Mouse (Mus musculus) mouse trophoblast stem cell (cell line): ENCODE results near the gene Usp5.
"Not testable (repeated sequence)": the region's sequence is repeated elsewhere in the genome, so short reads cannot be mapped to it uniquely, and the experiment has no call there.

Source experiments
- in situ Hi-C, 2 experiments: fragments of 300-500 bp; cut with MseI, MboI; formaldehyde crosslinking; loops; 2 replicates in 1 of 2; 3 replicates in 1 of 2; pipeline ENCODE4 v1.15.1; 2025

The Usp5 gene

DNA sequence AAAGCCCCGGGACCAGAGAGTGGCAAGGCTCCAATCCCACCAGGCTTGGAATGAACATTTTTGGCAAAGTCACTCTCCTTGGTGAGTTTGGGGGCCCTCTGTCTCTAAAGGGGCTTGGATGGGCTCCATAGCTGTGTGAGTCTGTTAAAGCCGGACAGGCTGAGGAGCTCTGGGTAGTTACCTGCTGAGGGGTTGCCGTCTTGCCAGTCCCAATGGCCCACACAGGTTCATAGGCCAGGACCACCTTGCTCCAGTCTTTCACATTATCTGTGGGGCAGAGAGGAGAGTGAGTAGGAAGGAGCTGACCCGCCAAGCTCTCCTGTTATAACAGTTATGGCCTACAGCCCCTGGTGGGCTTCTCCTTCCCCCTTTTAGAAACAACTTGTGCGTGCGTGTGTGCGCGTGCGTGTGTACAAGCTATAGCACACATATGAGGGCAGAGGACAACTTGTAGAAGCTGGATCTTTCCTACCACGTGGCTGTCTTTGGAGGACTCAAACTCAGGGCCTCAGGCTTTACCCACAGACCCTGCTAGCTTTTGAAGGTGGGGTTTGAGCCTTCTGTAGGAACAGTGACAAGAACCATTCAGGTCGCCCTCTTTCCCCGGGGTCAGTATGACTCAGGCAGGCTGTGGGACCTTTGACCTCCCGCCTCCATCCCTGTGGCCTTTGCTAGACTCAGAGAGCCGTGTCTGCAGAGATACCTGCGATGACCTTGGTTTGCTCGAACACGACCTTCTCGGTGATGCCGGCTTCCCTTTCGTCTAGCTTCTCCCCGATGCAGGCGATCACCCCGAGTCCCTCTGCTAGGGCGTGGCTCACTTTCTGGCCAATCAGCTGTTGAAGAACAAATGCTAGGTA lies 17.4 kb downstream of the Usp5 start:
- in situ Hi-C loops = no loop called here

DNA sequence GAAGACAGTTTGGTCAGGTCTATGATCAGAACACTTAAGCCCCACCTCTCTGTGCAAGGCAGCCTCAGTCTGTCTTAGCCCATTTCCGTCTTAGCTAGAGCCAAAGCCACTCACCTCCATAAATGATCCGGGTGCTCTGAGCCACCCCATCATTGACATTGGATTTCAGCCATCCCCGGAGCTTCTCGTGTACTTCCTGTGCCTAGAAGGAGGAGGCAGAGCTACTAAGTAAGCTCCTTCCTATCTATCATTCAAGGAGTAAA lies 17.9 kb downstream of the Usp5 start:
- in situ Hi-C loops = no loop called here

DNA sequence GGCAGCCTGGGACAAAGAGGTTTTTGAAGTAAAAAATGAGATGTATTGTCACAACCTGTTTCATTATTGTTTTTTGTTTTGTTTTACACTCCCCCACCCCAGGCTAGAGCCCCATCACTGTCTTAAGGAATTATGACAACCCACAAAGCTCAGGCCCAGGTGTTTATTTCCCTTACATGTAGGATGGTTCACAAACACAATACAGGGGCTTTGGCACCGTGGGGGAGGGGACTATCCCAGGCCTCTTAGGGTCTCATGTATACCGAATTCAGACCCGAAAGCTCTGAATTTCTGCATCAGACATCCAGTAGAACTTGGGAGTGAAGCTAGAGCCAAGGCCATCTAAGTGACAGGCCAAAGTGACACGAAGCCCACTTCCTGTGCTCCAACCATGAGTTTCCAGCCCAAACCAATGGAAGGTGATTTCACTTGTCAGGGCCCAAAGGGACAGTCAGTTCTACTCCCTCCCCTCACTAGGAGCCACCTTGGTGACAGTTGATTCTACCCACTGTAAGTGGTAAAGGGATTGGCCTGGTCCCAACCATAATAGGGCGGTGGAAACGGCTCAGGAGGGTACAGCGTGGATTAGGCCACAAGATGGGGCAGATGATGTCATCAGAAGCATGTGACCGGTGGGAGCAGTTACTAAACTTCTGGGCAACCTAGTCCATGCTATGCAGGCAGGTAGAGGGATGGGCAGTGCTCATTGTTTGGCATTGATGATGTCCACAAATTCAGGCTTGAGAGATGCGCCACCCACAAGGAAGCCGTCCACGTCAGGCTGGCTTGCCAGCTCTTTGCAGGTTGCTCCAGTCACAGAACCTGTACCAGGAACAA lies 18.5 kb downstream of the Usp5 start:
- in situ Hi-C loops = not testable (repeated sequence)

DNA sequence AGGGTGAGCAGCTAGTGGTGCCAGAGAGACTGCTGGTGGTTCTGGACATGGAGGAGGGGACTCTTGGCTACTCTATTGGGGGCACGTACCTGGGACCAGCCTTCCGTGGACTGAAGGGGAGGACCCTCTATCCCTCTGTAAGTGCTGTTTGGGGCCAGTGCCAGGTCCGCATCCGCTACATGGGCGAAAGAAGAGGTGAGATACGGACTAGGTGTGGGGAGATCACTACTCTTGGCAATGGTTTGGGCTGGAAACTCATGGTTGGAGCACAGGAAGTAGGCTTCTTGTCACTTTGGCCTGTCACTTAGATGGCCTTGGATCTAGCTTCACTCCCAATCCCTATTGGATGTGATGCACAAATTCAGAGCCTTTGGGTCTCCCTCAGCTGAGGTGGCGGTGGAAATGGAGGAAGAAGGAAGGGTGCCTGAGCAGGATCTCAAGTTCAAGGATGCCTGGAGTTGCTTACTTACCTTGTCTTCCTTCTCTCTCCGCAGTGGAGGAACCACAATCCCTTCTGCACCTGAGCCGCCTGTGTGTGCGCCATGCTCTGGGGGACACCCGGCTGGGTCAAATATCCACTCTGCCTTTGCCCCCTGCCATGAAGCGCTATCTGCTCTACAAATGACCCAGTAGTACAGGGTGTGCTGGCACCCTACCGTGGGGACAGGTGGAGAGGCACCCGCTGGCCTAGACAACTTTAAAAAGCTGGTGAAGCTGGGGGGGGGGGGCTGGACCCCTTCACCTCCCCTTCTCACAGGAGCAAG lies 19.3 kb downstream of the Usp5 start:
- in situ Hi-C loops = no loop called here

DNA sequence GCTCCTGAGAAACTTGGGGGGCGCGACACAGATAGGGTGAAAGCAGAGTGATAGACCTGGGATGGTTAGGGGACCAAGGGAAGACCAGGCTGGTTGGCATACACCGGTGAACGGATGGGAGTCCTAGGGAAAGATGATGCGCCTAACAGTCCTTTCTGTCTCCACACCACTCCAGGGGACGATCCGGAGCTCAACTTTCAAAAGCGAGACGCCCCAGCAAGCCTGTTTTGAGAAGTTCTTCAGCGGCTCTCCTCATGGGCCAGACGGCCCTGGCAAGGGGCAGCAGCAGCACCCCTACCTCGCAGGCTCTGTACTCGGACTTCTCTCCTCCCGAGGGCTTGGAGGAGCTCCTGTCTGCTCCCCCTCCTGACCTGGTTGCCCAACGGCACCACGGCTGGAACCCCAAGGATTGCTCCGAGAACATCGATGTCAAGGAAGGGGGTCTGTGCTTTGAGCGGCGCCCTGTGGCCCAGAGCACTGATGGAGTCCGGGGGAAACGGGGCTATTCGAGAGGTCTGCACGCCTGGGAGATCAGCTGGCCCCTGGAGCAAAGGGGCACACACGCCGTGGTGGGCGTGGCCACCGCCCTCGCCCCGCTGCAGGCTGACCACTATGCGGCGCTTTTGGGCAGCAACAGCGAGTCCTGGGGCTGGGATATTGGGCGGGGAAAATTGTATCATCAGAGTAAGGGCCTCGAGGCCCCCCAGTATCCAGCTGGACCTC lies 20.1 kb downstream of the Usp5 start:
- in situ Hi-C loops = no loop called here

DNA sequence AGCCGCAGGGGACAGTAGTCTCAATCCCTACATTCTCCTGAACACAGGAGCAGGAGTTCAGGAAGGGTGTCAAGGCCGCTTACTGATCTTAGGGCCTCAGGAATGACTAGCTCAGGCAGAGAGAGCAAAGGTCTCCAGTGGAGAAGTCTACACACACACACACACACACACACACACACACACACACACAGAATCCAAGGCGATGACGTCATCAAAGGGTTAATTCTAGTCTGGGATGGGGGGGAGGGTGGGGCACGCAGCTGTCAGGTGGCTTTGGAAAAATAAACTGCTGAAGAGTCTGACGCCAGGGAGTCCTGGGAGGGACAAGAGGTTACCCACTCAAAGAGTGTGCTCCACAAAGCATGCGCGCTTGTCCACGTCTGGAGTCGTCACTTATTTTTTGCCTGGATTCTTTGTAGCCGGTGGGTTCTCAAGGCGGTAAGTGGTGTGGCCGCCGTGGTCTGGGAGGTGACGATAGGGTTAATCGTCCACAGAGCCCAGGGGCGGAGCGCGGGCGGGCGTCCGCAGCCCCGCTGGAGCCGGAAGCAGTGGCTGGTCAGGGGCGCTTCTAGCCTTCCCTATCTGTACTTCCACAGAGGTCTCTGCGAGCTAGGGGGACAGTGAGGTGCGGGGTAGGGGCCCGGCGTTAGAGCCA lies 20.8 kb downstream of the Usp5 start, which contains the start of gene Spsb2:
TSS of gene Spsb2 (plus strand) at position 304 of the 655 bp plus-strand sequence.
- in situ Hi-C loops = no loop called here

DNA sequence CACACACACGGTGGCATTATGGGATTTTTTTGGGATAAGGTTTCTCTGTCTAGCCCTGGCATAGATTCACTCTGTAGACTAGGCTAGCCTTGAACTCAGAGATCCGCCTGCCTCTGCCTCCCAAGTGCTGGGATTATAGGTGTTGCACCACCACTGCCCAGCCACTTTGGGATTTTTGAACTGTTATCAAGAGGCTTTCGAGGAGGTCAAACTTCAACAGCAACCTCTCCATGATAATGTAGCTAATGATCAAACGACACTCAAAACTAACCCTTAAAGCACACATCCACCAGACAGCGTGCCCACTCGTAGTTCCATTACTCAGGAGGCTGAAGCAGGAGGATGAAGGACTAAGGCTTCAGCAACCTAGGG lies 21.3 kb downstream of the Usp5 start:
- in situ Hi-C loops = no loop called here

DNA sequence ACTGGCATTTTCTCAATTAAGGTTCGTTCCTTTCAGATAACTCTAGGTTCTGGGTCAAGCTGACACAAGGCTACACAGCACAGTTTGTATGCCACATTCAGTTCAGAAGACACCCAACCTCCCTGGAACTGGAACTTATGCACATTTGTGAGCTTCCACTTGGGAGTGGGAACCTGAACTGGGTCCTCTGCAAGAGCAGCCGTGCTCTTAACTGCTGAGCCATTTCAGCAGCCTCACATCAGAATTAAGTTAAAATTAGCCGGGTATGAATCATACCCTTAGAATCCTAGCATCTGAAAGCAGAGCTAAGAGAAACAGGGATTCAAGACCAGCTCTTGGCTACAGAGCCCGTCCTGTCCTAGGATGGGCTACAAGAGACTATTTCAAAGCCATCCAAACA lies 21.9 kb downstream of the Usp5 start:
- in situ Hi-C loops = no loop called here

DNA sequence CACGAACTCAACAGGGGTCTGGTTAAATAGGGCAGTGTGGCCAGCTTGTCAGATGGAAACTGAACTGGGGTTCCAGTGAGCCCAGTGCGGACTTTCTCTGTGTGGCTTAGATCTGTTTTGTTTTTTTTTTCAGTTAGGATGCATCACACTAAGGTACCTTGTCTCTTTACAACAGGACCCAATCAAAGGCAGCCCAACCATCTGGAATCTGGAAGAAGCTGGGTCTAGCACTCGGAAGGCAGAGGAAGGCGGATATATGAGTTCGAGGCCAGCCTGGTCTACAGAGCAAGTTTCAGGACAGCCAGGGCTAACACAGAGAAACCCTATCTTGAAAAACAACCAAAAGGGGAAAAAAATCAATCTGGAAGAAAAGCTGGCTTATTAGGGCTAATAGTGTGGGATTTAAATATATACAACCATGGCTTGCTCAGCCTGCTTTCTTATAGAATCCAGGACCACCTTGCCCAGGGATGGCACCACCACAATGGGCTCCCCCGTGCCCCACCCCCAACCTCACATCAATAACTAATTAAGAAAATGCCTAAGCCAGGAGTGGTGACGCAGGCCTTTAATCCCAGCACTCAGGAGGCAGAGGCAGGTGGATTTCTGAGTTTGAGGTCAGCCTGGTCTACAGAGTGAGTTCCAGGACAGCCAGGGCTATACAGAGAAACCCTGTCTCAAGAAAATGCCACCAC lies 22.7 kb downstream of the Usp5 start:
- in situ Hi-C loops = no loop called here

DNA sequence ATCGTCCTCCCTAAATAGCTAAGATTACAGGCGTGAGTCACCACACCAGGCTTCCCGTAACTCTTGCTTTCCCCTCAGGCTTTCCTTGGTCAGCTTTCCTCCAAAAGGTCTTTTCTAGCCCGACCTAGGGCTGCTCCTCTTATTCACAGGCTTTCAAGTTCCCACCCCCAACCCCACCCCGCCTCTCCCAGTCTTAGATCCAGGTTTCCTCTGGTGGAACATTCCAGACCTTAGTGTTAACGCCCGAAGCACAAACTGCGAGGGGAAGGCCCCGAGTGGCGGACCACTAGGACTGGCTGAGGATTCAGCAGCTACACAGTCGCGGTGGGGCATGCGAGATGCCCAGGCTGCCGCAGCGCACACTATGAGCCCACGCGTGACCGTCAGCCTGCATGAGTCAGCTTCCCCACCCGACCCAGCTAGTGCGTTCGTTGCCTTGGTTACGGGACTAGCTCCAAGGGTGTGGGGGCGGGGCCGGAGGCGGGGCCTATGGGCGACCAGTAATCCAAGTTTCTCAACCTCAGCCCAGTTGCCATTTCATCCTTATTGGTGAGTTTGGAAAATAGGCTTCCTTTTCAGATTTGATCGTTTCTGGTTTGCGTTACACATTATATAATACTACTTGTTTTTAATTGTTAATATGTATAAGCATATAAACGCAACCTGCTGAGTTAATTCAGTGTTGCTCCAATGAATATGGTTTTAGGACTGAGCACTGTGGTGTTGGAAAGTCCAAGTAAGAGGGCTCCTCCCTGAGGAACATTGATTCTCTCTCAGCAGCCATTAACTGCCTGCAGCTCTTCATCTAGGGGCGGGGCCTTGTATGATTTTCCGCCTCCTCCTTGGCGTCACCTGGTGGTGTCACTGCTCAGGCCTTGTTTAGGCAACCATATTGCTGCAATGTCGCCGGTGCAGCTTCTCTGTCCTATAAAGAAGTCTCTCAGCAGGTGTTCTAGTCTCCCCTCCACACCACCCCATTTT lies 23.7 kb downstream of the Usp5 start:
- in situ Hi-C loops = no loop called here

DNA sequence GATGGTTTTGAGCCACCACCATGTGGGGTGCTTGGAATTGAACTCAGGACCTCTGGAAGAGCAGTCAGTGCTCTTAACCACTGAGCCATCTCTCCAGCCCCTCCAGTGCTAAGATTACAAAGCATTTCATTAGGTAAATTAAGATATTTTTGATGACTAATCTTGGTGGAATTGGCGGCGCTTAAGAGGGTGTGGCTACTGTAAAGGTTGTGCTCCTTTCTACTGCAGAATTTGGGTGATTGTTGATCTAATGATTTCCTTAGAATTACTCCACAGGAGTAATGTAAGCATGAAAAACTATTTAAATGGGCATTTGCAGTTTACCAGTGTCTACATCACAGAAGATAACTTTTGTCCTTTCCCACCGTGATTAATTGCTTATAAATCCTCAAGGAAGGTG lies 24.9 kb downstream of the Usp5 start:
- in situ Hi-C loops = no loop called here

DNA sequence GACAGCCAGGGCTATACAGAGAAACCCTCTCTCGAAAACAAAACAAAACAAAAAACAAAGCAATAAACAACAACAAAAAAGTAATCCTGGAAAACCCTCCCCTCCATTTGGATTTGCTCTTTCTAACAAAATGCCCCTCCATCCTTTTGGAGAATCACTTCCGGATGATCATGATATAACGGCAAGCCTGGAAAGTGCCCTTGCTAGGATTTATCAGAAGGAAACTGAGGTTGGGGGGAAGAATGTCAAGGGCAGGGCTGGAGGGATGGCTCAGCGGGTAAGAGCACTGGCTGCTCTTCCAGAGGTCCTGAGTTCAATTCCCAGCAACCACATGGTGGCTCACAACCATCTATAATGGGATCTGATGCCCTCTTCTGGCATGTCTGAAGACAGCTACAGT lies 25.6 kb downstream of the Usp5 start:
- in situ Hi-C loops = not testable (repeated sequence)

DNA sequence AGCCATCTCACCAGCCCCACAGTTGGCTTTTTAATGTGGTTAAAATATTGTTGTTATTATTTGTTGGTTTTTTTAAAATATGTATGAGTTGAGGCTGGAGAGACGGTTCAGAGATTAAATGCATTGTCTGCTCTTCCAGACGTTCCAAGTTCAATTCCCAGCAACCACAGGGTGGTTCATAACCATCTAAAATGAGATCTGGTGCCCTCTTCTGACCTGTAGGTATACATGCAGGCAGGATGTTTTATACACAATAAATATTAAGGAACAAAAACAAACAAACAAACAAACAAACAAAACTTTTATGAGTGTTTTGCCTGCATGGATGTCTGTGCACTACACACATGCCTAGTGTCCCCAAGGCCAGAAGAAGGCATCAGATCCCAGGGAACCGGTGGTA lies 26.2 kb downstream of the Usp5 start:
- in situ Hi-C loops = no loop called here

DNA sequence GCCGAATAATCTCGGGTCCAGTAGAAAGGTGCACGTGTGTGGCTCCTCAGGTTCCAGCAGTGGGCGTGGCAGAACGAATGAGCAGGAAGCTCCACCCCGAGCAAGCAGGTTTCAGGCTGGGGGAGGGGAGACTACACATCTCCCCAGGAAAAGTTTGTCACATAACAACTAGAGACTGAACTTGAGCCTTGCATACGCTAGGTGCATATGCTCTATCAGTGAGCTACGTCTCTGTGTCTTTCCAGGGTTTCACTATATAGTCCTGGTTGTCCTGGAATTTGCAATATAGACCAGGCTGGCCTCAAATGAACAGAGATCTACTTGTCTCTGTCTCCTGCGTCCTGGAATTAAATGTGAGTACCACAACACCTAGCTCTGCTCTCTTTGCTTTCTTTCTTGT lies 26.9 kb downstream of the Usp5 start:
- in situ Hi-C loops = not testable (repeated sequence)

DNA sequence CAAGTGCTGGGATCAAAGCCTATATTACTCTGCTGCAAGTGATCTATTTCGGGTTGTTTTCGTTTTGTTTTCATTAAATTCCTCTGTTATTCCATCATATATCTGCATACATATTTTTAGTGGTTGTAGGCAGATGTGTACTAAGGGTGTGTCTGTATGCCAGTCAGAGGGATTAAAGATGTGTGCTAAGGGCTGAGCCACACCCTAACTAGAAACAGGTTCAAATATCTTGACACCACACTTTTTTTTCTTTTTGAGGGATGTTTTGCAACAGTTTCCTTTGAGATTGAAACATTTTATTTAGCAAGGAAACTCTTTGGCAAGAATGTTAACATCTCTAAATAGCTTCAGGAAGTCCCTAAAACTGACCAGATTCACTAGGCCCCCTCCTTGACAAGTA lies 33.1 kb downstream of the Usp5 start:
- in situ Hi-C loops = no loop called here

DNA sequence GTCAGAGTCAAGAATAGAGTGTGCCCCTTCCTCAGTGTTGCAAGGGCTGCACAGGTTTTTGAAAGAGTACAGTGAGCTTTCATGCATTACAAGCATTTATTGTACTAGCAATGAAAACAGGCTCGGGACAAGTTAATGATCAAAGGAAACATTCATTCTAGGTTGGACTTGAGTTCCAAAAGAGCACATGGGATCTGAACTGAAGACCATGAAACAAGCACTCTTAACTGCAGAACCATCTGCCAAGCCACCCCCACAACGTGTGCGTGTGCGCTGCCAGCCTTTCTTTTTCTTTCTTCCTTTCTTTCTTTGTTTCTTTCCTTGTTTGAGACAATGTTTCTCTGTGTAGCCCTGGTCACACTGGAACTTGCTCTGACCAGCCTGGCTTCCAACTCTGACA lies 33.5 kb downstream of the Usp5 start:
- in situ Hi-C loops = no loop called here

DNA sequence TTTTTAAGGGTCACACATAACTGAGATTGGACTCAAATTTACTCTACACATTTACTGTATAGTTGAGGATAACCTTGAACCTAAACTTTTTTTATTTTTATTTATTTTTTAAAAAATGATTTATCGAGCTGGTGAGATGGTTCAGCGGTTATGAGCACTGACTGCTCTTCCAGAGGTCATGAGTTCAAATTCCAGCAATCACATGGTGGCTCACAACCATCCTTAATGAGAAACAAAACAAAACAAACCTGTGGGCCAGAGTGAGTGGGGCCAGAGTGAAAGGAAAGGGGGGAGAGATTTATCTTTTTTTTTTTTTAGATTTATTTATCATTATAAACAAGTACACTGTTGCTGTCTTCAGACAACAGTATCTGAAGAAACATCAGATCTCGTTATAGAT lies 37.4 kb downstream of the Usp5 start:
- in situ Hi-C loops = no loop called here

DNA sequence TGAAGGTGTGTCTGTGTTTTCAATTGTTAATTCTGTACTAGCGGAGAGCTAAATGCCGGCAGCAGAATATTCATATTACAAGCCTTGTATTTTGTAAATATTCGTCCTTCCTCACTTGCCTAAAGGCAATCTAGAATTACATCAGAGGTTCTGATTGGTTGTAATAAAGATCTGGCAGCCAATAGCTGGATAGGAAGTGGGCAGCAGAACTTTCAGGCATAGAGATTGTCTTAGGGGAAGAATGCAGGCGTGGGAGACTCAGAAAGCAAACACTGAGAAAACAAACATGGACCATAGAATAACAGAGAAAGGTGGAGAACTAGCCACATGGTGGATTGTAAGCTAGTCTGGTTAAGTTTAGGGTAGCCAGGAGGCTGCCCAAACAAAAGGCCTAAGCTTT lies 39.2 kb downstream of the Usp5 start:
- in situ Hi-C loops = no loop called here

DNA sequence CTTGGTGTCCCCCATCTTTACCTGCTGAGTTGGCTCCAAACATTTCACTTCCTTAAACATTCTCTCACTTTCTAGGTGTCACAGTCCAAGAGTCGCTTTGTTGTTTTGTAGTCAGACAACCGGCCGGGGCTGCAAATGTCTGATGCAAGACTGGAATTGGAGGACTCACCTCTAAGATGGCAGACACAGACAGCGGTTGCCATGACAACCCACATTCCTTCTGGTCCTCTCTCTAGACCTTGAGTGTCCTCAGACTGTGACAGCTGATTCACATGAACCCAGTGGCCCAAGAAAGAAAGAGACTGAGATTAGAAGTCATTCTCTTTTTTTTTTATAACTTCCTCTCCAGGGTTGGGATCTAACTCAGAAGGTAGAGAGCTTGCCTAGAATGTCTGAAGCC lies 39.8 kb downstream of the Usp5 start:
- in situ Hi-C loops = no loop called here

DNA sequence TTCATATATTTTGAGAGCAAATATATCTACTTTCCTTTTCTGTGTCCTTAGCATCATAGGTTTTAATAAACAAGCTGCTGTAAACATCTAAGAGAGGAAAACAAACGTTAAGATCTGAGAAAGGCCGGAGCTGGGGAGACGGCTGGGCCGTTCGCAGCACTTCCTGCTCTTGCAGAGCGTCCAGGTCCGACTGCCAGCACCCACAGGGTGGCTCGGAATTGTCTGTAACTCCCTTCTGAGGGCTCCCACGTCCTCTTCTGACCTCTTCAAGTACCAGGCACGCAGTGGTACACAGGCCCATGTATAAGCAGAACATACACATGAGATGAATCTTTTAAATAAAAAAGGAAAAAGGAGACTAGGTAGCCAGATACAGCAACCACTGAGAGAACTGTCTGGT lies 41.6 kb downstream of the Usp5 start:
- in situ Hi-C loops = no loop called here
